Mouse (Mus musculus): Measurements from ENCODE around the gene Fcho2. TPM values are rescaled to one million over a fixed set of nuclear protein-coding genes. Genes with fewer than 3 reads are reported as not detected.

Fcho2 gene
- total and polyA plus RNA-seq, 3 experiments: 3.0 to 9.0 (median 5.6) TPM

- Histone ChIP-seq H3K9me3 (replicated peaks; ENCODE audit: low read length) (no peaks in the 10 kb centered on the region), H3K9ac (ENCODE audit: insufficient read depth, low read depth) (no peak overlapping the region), H3K4me2 (ENCODE audit: insufficient read depth, low read depth, poor library complexity, severe bottlenecking) (no peak overlapping the region), H3K79me2 (replicated peaks; ENCODE audit: control insufficient read depth, extremely low read depth, insufficient read depth, poor library complexity, severe bottlenecking) (0 out of 2 replicates have a peak, but pooled peaks cover 2% of the 10 kb centered on the region), H3K27me3 (replicated peaks) (no peaks in the 10 kb centered on the region), H3K36me3 (replicated peaks in 1 of 2; ENCODE audit: control insufficient read depth in 1 of 2, insufficient read depth in 1 of 2, low read length in 1 of 2) (peaks cover 37 to 80% of the 10 kb centered on the region in 2 experiments), H3K27ac (ENCODE audit: insufficient read depth, low read depth) (no peak overlapping the region), H3K4me1 (ENCODE audit: control insufficient read depth in 1 of 2, insufficient read depth in 2 of 2) (peaks cover 0 to 4% of the 10 kb centered on the region in 2 experiments; a peak in 1 of 4 replicates), H3K4me3 (replicated peaks in 1 of 3; ENCODE audit: low read depth in 2 of 3, low read length in 2 of 3, poor library complexity in 1 of 3) (no peak overlapping the region)
- TF ChIP-seq ZNF384 (IDR thresholded peaks at IDR 0.05; ENCODE audit: low read depth, low read length) (0 out of 2 replicates have a peak, but pooled peaks have one; percentile 30), CTCF (conservative IDR thresholded peaks at IDR 0.05 in 1 of 2, IDR thresholded peaks at IDR 0.05 in 1 of 2; ENCODE audit: low read depth in 2 of 2, low read length in 2 of 2) (peak; percentile 14 to 46; a peak in 3 of 4 replicates), MYC (IDR thresholded peaks at IDR 0.05; ENCODE audit: low read depth, low read length) (no peak), RAD21 (IDR thresholded peaks at IDR 0.05; ENCODE audit: low read depth, low read length) (peak; percentile 15)
- in situ Hi-C loops (cut with MboI; ENCODE audit: low pct_ligation_motif_present, low pct_unique_long_range_greater_than_20kb, low sequenced_read_pairs): no loop called here
- dilution Hi-C loops (cut with MboI; ENCODE audit: extremely low pct_ligation_motif_present, extremely low pct_unique_long_range_greater_than_20kb, low sequenced_read_pairs): no loop called here
- DNase-seq (ENCODE audit: extremely low read depth): no peak
These were observed 85.8 kb downstream of the Fcho2 start for GRCm38 (mm10) chr13:98729271-98730062.

- TF ChIP-seq NELFE (IDR thresholded peaks at IDR 0.05; ENCODE audit: low read depth, low read length): no peak
- peak; percentile 56 for TF ChIP-seq RAD21 (IDR thresholded peaks at IDR 0.05; ENCODE audit: low read depth, low read length)
- no peak for TF ChIP-seq ZMIZ1 (IDR thresholded peaks at IDR 0.05; ENCODE audit: low read depth, low read length)
- TF ChIP-seq MAFK (IDR thresholded peaks at IDR 0.05; ENCODE audit: insufficient replicate concordance, low read length): no peak
- no peak for TF ChIP-seq JUN (IDR thresholded peaks at IDR 0.05; ENCODE audit: insufficient read depth, low read depth, low read length)
- no peak for TF ChIP-seq TCF12 (IDR thresholded peaks at IDR 0.05; ENCODE audit: low read depth, low read length)
- TF ChIP-seq MAZ (IDR thresholded peaks at IDR 0.05; ENCODE audit: low read depth, low read length): no peak
- TF ChIP-seq ETS1 (conservative IDR thresholded peaks at IDR 0.05; ENCODE audit: low read depth, low read length): no peak
- TF ChIP-seq POLR2AphosphoS2 (IDR thresholded peaks at IDR 0.05; ENCODE audit: low read depth, low read length): no peak
- peak; percentile 53 for TF ChIP-seq SMC3 (IDR thresholded peaks at IDR 0.05; ENCODE audit: low read depth, low read length)
- no peak for TF ChIP-seq ZNF384 (IDR thresholded peaks at IDR 0.05; ENCODE audit: low read depth, low read length)
- peak; percentile 30 to 79; a peak in 3 of 4 replicates for TF ChIP-seq CTCF (conservative IDR thresholded peaks at IDR 0.05 in 1 of 2, IDR thresholded peaks at IDR 0.05 in 1 of 2; ENCODE audit: low read depth in 2 of 2, low read length in 2 of 2)
- no peak for TF ChIP-seq MAX (IDR thresholded peaks at IDR 0.05; ENCODE audit: low read length)
- TF ChIP-seq TBP (conservative IDR thresholded peaks at IDR 0.05; ENCODE audit: low read depth, low read length): no peak
- dilution Hi-C loops (cut with MboI; ENCODE audit: extremely low pct_ligation_motif_present, extremely low pct_unique_long_range_greater_than_20kb, low sequenced_read_pairs) (no loop called here), in situ Hi-C loops (cut with MboI; ENCODE audit: low pct_ligation_motif_present, low pct_unique_long_range_greater_than_20kb, low sequenced_read_pairs) (no loop called here)
- H3K4me1 ChIP-seq (ENCODE audit: control insufficient read depth in 1 of 2, insufficient read depth in 2 of 2): no peaks in the 10 kb centered on the region
- H3K9me3 ChIP-seq (replicated peaks; ENCODE audit: low read length): peaks cover 4% of the 10 kb centered on the region
- H3K4me2 ChIP-seq (ENCODE audit: insufficient read depth, low read depth, poor library complexity, severe bottlenecking): no peak overlapping the region
- H3K27ac ChIP-seq (ENCODE audit: insufficient read depth, low read depth): no peak overlapping the region
- H3K36me3 ChIP-seq (replicated peaks in 1 of 2; ENCODE audit: control insufficient read depth in 1 of 2, insufficient read depth in 1 of 2, low read length in 1 of 2): peaks cover 25 to 66% of the 10 kb centered on the region in 2 experiments
- no peak overlapping the region for H3K9ac ChIP-seq (ENCODE audit: insufficient read depth, low read depth)
- H3K79me2 ChIP-seq (replicated peaks; ENCODE audit: control insufficient read depth, extremely low read depth, insufficient read depth, poor library complexity, severe bottlenecking): no peaks in the 10 kb centered on the region
- peak; percentile 34 for DNase-seq (ENCODE audit: extremely low read depth)
- no peak overlapping the region for H3K4me3 ChIP-seq (replicated peaks in 1 of 3; ENCODE audit: low read depth in 2 of 3, low read length in 2 of 3, poor library complexity in 1 of 3)
- no peaks in the 10 kb centered on the region for H3K27me3 ChIP-seq (replicated peaks)
These were observed 88.8 kb downstream of the Fcho2 start for GRCm38 (mm10) chr13:98726494-98726893.

All from CH12.LX (cell line).